Mouse (Mus musculus) c-Kit-positive CD71-negative TER-119-negative erythroid progenitor cells, embryonic 14.5 days (primary cell): ENCODE results near the gene Pmepa1.

Source experiments
- DNase-seq: peaks from one replicate; pipeline ENCODE4 v3.0.0-alpha.2; 2013; ENCODE audit warnings: low read depth

Gene Pmepa1

GRCm38 (mm10) chr2:173225906-173226305 lies 50.4 kb downstream of the Pmepa1 start:
- DNase-seq: no peak

- DNase-seq: no peak
These were observed 51.5 kb downstream of the Pmepa1 start for GRCm38 (mm10) chr2:173224832-173225231.

- DNase-seq: no peak
These were observed 52.2 kb downstream of the Pmepa1 start for GRCm38 (mm10) chr2:173224097-173224496.

GRCm38 (mm10) chr2:173223496-173223895 lies 52.8 kb downstream of the Pmepa1 start:
- DNase-seq: no peak

- DNase-seq: no peak
These were observed 55.6 kb downstream of the Pmepa1 start for GRCm38 (mm10) chr2:173220754-173221153.

GRCm38 (mm10) chr2:173219256-173219954 lies 56.9 kb downstream of the Pmepa1 start:
- peak; percentile 39 for DNase-seq

- no peak for DNase-seq
These were observed 57.8 kb downstream of the Pmepa1 start, which contains the start of gene Zbp1 for GRCm38 (mm10) chr2:173218416-173219141. Gene Zbp1 (minus strand): TSS chr2:173218923.

- no peak for DNase-seq
These were observed 58.5 kb downstream of the Pmepa1 start for GRCm38 (mm10) chr2:173217763-173218258.

- DNase-seq: no peak
These were observed 59.1 kb downstream of the Pmepa1 start for GRCm38 (mm10) chr2:173217246-173217645.

- DNase-seq: no peak
These were observed 59.5 kb downstream of the Pmepa1 start for GRCm38 (mm10) chr2:173216840-173217239.

- DNase-seq: no peak
These were observed 64.1 kb downstream of the Pmepa1 start for GRCm38 (mm10) chr2:173212227-173212626.

GRCm38 (mm10) chr2:173209091-173209815 lies 67.1 kb downstream of the Pmepa1 start:
- no peak for DNase-seq

GRCm38 (mm10) chr2:173207051-173207450 lies 69.3 kb downstream of the Pmepa1 start:
- no peak for DNase-seq

- DNase-seq: no peak
These were observed 70.7 kb downstream of the Pmepa1 start for GRCm38 (mm10) chr2:173205563-173206099.

GRCm38 (mm10) chr2:173204671-173205070 lies 71.7 kb downstream of the Pmepa1 start:
- DNase-seq: no peak

- DNase-seq: no peak
These were observed 72.6 kb downstream of the Pmepa1 start for GRCm38 (mm10) chr2:173203726-173204125.

- DNase-seq: no peak
These were observed 73.2 kb downstream of the Pmepa1 start for GRCm38 (mm10) chr2:173202924-173203689.

- no peak for DNase-seq
These were observed 81.5 kb downstream of the Pmepa1 start for GRCm38 (mm10) chr2:173194796-173195195.

- no peak for DNase-seq
These were observed 89.0 kb downstream of the Pmepa1 start for GRCm38 (mm10) chr2:173187182-173187855.

- no peak for DNase-seq
These were observed 90.0 kb downstream of the Pmepa1 start for GRCm38 (mm10) chr2:173186047-173186943.
